Mouse (Mus musculus): Measurements from ENCODE around the gene Cdh23. TPM values are rescaled to one million over a fixed set of nuclear protein-coding genes. Genes with fewer than 3 reads are reported as not detected.

Gene Cdh23
- polyA plus RNA-seq, 1 experiment = 0.19 TPM

- Histone ChIP-seq H3ac (ENCODE audit: control insufficient read depth, insufficient read length, low read depth) (no peak overlapping the region), H3K4me3 (ENCODE audit: insufficient read depth, poor library complexity, severe bottlenecking) (no peak overlapping the region), H3K79me3 (ENCODE audit: low read depth) (peaks cover 72% of the 10 kb centered on the region), H3K36me3 (ENCODE audit: control insufficient read depth, insufficient read depth) (peaks cover 16% of the 10 kb centered on the region), H3K27me3 (ENCODE audit: control insufficient read depth, insufficient read depth, insufficient read length) (no peaks in the 10 kb centered on the region), H3K79me2 (ENCODE audit: control insufficient read depth, insufficient read depth) (peaks cover 76% of the 10 kb centered on the region)
- TF ChIP-seq CTCF (IDR thresholded peaks at IDR 0.05; ENCODE audit: control insufficient read depth, insufficient read depth, insufficient read length) = no peak
- no peak for TF ChIP-seq MAX (IDR thresholded peaks at IDR 0.05)
- TF ChIP-seq MYOD1 (IDR thresholded peaks at IDR 0.05; ENCODE audit: control insufficient read depth, insufficient read length, low read depth) = no peak
- no peak for TF ChIP-seq FOSL1 (IDR thresholded peaks at IDR 0.05; ENCODE audit: insufficient read depth, low read length, poor library complexity, severe bottlenecking)
- TF ChIP-seq MYOG (IDR thresholded peaks at IDR 0.05; ENCODE audit: control insufficient read depth, extremely low read depth, insufficient read length) = no peak
Observed at GRCm38 (mm10) chr10:60279941-60280301, 416.4 kb downstream of the Cdh23 start.

DNA sequence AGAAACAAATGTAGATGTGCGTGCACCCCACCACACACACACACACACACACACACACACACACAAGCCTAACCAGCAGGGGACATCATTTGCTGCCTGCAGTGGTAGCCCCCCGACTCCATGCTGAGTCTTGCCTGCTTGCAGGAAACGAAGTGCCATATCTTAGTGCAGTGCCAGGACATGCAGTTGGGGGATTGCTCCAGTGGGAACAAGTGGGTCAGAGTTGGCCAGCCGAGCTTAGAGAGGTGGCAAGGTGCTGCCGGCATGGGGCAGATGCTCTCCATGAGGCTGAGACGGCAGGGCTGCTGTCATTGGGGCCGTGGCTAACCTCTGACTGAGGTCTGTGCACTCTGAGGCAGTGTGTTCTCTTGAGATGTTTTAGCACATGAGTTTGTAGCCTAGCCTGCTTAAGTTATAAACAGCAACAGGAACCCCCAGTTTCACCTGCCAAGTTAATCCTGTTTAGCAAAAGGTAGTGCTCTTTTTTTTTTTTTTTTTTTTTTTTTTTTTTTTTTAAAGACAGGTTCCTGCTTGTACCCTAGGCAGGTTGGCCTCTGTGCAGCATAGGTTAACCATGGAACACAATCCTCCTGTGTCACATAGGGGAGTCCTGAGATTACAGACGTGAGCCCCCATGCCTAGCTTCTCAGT lies 416.9 kb downstream of the Cdh23 start:
- TF ChIP-seq MYOD1 (IDR thresholded peaks at IDR 0.05; ENCODE audit: control insufficient read depth, insufficient read length, low read depth) = no peak
- no peak for TF ChIP-seq FOSL1 (IDR thresholded peaks at IDR 0.05; ENCODE audit: insufficient read depth, low read length, poor library complexity, severe bottlenecking)
- TF ChIP-seq MYOG (IDR thresholded peaks at IDR 0.05; ENCODE audit: control insufficient read depth, extremely low read depth, insufficient read length) = no peak
- TF ChIP-seq USF1 (IDR thresholded peaks at IDR 0.05; ENCODE audit: low read depth) = no peak
- TF ChIP-seq CEBPB (IDR thresholded peaks at IDR 0.05; ENCODE audit: low read depth) = no peak
- TF ChIP-seq MAX (IDR thresholded peaks at IDR 0.05) = no peak
- no peak for TF ChIP-seq CTCF (IDR thresholded peaks at IDR 0.05; ENCODE audit: control insufficient read depth, insufficient read depth, insufficient read length)
- Histone ChIP-seq H3K27me3 (ENCODE audit: control insufficient read depth, insufficient read depth, insufficient read length) (no peaks in the 10 kb centered on the region), H3K36me3 (ENCODE audit: control insufficient read depth, insufficient read depth) (peaks cover 11% of the 10 kb centered on the region), H3K79me2 (ENCODE audit: control insufficient read depth, insufficient read depth) (peaks cover 71% of the 10 kb centered on the region), H3ac (ENCODE audit: control insufficient read depth, insufficient read length, low read depth) (peak overlapping the region; percentile 13), H3K79me3 (ENCODE audit: low read depth) (peaks cover 67% of the 10 kb centered on the region), H3K4me3 (ENCODE audit: insufficient read depth, poor library complexity, severe bottlenecking) (no peak overlapping the region)

DNA sequence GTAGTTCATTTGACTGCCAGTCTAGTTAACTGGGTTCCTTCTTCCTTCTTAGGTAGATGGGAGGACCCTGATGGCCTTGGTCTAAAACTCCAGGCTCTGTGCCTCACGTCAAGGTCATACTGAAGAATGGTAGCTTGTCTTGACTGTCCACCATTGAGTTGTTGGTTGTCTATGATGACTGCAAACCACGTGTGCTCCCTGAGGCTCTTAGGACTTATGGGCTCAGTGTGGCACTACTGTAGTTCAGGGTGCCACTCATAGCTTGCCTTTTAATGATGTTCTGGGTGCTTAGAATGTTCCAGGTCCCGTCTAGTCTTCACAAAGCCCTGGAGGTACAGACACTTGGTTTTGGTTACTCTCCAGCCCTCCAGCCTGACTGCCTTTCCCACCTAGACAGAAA lies 417.5 kb downstream of the Cdh23 start:
- peaks cover 64% of the 10 kb centered on the region for H3K79me2 ChIP-seq (ENCODE audit: control insufficient read depth, insufficient read depth)
- peaks cover 9% of the 10 kb centered on the region for H3K36me3 ChIP-seq (ENCODE audit: control insufficient read depth, insufficient read depth)
- TF ChIP-seq MYOD1 (IDR thresholded peaks at IDR 0.05; ENCODE audit: control insufficient read depth, insufficient read length, low read depth) (no peak), MYOG (IDR thresholded peaks at IDR 0.05; ENCODE audit: control insufficient read depth, extremely low read depth, insufficient read length) (no peak), FOSL1 (IDR thresholded peaks at IDR 0.05; ENCODE audit: insufficient read depth, low read length, poor library complexity, severe bottlenecking) (no peak), CTCF (IDR thresholded peaks at IDR 0.05; ENCODE audit: control insufficient read depth, insufficient read depth, insufficient read length) (no peak), CEBPB (IDR thresholded peaks at IDR 0.05; ENCODE audit: low read depth) (no peak), USF1 (IDR thresholded peaks at IDR 0.05; ENCODE audit: low read depth) (no peak), MAX (IDR thresholded peaks at IDR 0.05) (no peak)
- peaks cover 61% of the 10 kb centered on the region for H3K79me3 ChIP-seq (ENCODE audit: low read depth)
- peak overlapping the region; percentile 3 for H3ac ChIP-seq (ENCODE audit: control insufficient read depth, insufficient read length, low read depth)
- no peaks in the 10 kb centered on the region for H3K27me3 ChIP-seq (ENCODE audit: control insufficient read depth, insufficient read depth, insufficient read length)
- peak overlapping the region; percentile 87 for H3K4me3 ChIP-seq (ENCODE audit: insufficient read depth, poor library complexity, severe bottlenecking)

DNA sequence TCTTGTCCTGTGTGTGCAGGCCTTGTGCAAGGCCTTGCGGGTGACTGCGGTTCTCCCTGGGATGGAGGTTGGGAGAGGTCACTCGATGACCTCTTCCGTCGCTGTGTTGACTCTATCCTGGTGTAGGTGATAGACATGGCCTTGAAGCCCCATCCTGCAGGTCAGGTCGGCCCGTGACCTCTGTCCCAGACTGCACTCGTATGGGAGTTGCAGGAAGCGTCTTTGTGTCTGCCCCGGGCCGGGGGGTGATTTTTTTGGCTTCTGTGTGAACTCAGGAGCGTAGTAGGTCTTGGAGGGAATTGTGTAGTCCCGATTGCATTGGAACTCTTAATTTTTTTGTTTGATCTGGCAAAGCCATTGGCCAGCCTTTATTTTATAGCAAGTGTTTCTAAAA lies 418.3 kb downstream of the Cdh23 start:
- Histone ChIP-seq H3K27me3 (ENCODE audit: control insufficient read depth, insufficient read depth, insufficient read length) (no peaks in the 10 kb centered on the region), H3K4me3 (ENCODE audit: insufficient read depth, poor library complexity, severe bottlenecking) (peak overlapping the region; percentile 87), H3ac (ENCODE audit: control insufficient read depth, insufficient read length, low read depth) (peak overlapping the region; percentile 97), H3K36me3 (ENCODE audit: control insufficient read depth, insufficient read depth) (peaks cover 3% of the 10 kb centered on the region), H3K79me2 (ENCODE audit: control insufficient read depth, insufficient read depth) (peaks cover 56% of the 10 kb centered on the region), H3K79me3 (ENCODE audit: low read depth) (peaks cover 53% of the 10 kb centered on the region)
- TF ChIP-seq USF1 (IDR thresholded peaks at IDR 0.05; ENCODE audit: low read depth) (no peak), MYOG (IDR thresholded peaks at IDR 0.05; ENCODE audit: control insufficient read depth, extremely low read depth, insufficient read length) (no peak), MYOD1 (IDR thresholded peaks at IDR 0.05; ENCODE audit: control insufficient read depth, insufficient read length, low read depth) (no peak), MAX (IDR thresholded peaks at IDR 0.05) (no peak), FOSL1 (IDR thresholded peaks at IDR 0.05; ENCODE audit: insufficient read depth, low read length, poor library complexity, severe bottlenecking) (no peak), CTCF (IDR thresholded peaks at IDR 0.05; ENCODE audit: control insufficient read depth, insufficient read depth, insufficient read length) (no peak), CEBPB (IDR thresholded peaks at IDR 0.05; ENCODE audit: low read depth) (no peak)

GRCm38 (mm10) chr10:60277207-60278005 lies 418.9 kb downstream of the Cdh23 start, which contains the start of gene Psap:
Psap (plus strand) TSS chr10:60277627.
- Histone ChIP-seq H3K27me3 (ENCODE audit: control insufficient read depth, insufficient read depth, insufficient read length) (no peaks in the 10 kb centered on the region), H3K36me3 (ENCODE audit: control insufficient read depth, insufficient read depth) (peaks cover 3% of the 10 kb centered on the region), H3K79me3 (ENCODE audit: low read depth) (peaks cover 47% of the 10 kb centered on the region), H3K79me2 (ENCODE audit: control insufficient read depth, insufficient read depth) (peaks cover 50% of the 10 kb centered on the region), H3K4me3 (ENCODE audit: insufficient read depth, poor library complexity, severe bottlenecking) (peak within 1 kb of the TSS; percentile 87), H3ac (ENCODE audit: control insufficient read depth, insufficient read length, low read depth) (peak within 1 kb of the TSS; percentile 97)
- peak; percentile 81 for TF ChIP-seq USF1 (IDR thresholded peaks at IDR 0.05; ENCODE audit: low read depth)
- TF ChIP-seq FOSL1 (IDR thresholded peaks at IDR 0.05; ENCODE audit: insufficient read depth, low read length, poor library complexity, severe bottlenecking) = no peak
- peak; percentile 92 for TF ChIP-seq MAX (IDR thresholded peaks at IDR 0.05)

All from C2C12 (cell line).